Mouse (Mus musculus) hematopoietic stem cell, adult 5-6 weeks (primary cell): Measurements from ENCODE around the gene Olfr843. TPM values are rescaled to one million over a fixed set of nuclear protein-coding genes. Genes with fewer than 3 reads are reported as not detected.

Source experiments
- ATAC-seq, 2 experiments: fragments of 125-278 bp in 1 of 2; replicated peaks in 1 of 2; 2 replicates each; pipeline ENCODE4 v1.8.0; 2016 to 2017; ENCODE audit warnings: inconsistent platforms in 2 of 2, mild to moderate bottlenecking in 2 of 2, moderate number of reproducible peaks in 2 of 2, low read depth in 1 of 2, moderate TSS enrichment in 1 of 2; ENCODE audit not compliant: low FRiP score in 2 of 2, poor library complexity in 2 of 2, severe bottlenecking in 2 of 2, insufficient read depth in 1 of 2, low TSS enrichment in 1 of 2
- total RNA-seq: library from RNA; stranded (forward); fragments of 172-1452, 232-1000 nt; gene quantifications from 2 replicates; pipeline ENCODE4 v1.2.3, GENCODE M21; 2017

Gene Olfr843
- total RNA-seq, result not detected in 2 replicates

DNA sequence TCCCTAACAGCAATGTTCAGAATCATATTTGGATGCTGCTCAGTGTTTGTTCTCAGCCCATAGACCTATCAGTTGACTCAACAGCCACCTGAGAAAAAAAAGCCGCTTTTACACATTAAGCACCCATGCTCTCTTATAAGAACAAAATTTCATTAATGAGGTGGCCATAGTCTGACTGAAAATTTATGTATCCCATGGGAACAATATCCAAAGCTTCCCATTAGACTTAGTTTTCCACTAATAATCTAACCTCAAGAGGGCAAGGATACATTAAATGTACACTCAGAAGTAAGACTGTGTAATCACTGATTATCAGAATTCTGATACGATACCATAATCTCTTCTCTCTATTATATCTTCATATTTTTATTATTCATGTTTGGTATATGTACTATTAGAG is at the start of gene Olfr843:
Gene Olfr843, minus strand, starts transcription at position 101 of the 400 bp plus-strand sequence.
- no peak for ATAC-seq

Other genes starting within 250 kb of the Olfr843 start
- gene Olfr835, start 219.3 kb downstream of the Olfr843 start, total RNA-seq, result not detected in 2 replicates
- gene Olfr836, start 131.6 kb downstream of the Olfr843 start, total RNA-seq, result not detected in 2 replicates
- not detected in 2 replicates for gene Olfr837, start 115.7 kb downstream of the Olfr843 start, total RNA-seq
- gene Olfr839-ps1, start 74.7 kb downstream of the Olfr843 start, total RNA-seq, result not detected in 2 replicates
- not detected in 2 replicates for gene Olfr844, start 64.4 kb upstream of the Olfr843 start, total RNA-seq
- gene Olfr845, start 84.5 kb upstream of the Olfr843 start, total RNA-seq, result not detected in 2 replicates
- gene Olfr846, start 112.0 kb upstream of the Olfr843 start, total RNA-seq, result not detected in 2 replicates
- gene Olfr847, start 126.7 kb upstream of the Olfr843 start, total RNA-seq, result not detected in 2 replicates
- not detected in 2 replicates for gene Olfr849, start 188.3 kb upstream of the Olfr843 start, total RNA-seq
- not detected in 2 replicates for gene Olfr850, start 226.3 kb upstream of the Olfr843 start, total RNA-seq
- not detected in 2 replicates for gene Olfr851, start 241.3 kb upstream of the Olfr843 start, total RNA-seq